Mouse (Mus musculus) embryonic facial prominence, embryonic 12.5 days (tissue): ENCODE data around the gene Ago4. TPM values are rescaled to one million over a fixed set of nuclear protein-coding genes. Genes with fewer than 3 reads are reported as not detected.
A peak's percentile ranks its signal among the peaks of the same experiment; 100 is the strongest.

ENCODE experiments used
- ATAC-seq: fragments of 200-750 bp; cut with Nextera tagmentation; 2 replicates; pipeline ENCODE4 v1.8.0; 2017; ENCODE audit not compliant: insufficient number of reproducible peaks, insufficient read depth, low FRiP score, low TSS enrichment
- H3K27ac ChIP-seq: fragments of 300-500 bp; sonication (generic); 2 replicates; pipeline ENCODE4 v1.5.1; 2016; ENCODE audit warnings: mild to moderate bottlenecking
- H3K27me3 ChIP-seq: fragments of 300-500 bp; sonication (generic); 2 replicates; pipeline ENCODE4 v1.6.1; 2016; ENCODE audit warnings: mild to moderate bottlenecking, moderate library complexity
- H3K36me3 ChIP-seq: fragments of 300-500 bp; sonication (generic); 2 replicates; pipeline ENCODE4 v1.6.1; 2016; ENCODE audit warnings: mild to moderate bottlenecking
- H3K4me1 ChIP-seq: fragments of 300-500 bp; sonication (generic); 2 replicates; pipeline ENCODE4 v1.6.1; 2016
- H3K4me2 ChIP-seq: fragments of 300-500 bp; sonication (generic); replicated peaks from 2 replicates; pipeline ENCODE4 v1.6.1; 2016; ENCODE audit warnings: mild to moderate bottlenecking, moderate library complexity
- H3K4me3 ChIP-seq: fragments of 300-500 bp; sonication (generic); 2 replicates; pipeline ENCODE4 v1.5.1; 2016; ENCODE audit warnings: mild to moderate bottlenecking
- H3K9ac ChIP-seq: fragments of 300-500 bp; sonication (generic); 2 replicates; pipeline ENCODE4 v1.6.1; 2016; ENCODE audit warnings: mild to moderate bottlenecking, moderate library complexity
- H3K9me3 ChIP-seq: fragments of 300-500 bp; sonication (generic); 2 replicates; pipeline ENCODE4 v1.6.1; 2016; ENCODE audit warnings: mild to moderate bottlenecking, moderate library complexity
- WGBS: fragments of 180-500 bp; shearing (Covaris S2); methylation state at CpG from one replicate; pipeline ENCODE4 v1.1.7; 2016; 5-methylcytosine and 5-hydroxymethylcytosine counted together
- polyA plus RNA-seq: library from polyadenylated mRNA; unstranded; fragments of >200 nt; fragmentation: Nextera tagmentation; extraction: Ambion mirVana; gene quantifications from 2 replicates; pipeline ENCODE4 v1.2.1, GENCODE M21; 2016

The Ago4 gene
- 3.2 and 4.1 TPM in 2 replicates for polyA plus RNA-seq

DNA sequence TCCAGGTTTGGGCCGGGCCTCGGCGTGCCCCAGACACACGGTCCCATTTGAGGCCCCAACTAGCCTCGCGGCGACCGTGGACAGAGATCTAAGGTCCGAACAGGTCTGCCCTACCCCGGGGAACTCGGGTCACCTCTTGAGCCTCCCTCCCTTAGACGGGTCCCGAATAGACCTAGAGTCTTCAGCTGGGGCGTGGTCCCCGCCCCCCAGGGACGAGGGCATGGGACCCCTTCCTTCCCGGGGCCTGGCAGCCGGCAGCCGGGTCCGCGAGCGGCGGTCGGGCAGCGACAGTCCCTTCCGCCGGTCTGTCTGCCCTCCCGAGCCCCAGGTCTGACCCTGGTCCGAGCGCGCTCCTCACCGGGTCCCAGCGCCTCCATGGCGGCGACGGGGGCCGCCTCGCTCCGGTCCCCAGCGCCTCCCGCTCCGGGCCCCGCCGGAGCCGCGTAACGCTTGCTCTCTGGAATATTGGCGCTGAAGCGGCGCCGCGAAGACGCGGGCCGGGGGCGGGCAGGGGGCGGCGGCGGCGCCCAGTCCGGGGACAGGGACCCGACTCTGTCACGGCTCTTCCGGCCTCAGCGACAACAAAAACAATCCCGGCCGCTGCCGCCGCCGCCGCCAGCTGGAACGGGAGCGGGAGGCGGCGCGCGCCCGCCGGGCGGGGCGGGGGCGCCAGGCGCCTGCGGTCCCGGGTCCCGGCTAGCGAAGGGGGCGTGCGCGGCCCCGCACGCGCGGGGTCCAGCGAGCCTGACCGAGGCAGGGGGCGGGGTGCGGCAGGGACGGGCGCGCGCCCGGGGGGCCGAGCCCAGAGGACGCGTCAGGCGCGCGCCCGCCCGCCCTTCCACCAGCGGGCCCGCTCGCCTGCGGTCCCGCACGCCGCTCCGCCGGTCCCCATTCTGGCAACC lies at the start of gene Ago4:
Ago4 (minus strand) TSS at position 646 of the 902 bp plus-strand sequence.
- Histone ChIP-seq H3K9ac (peak within 1 kb of the TSS; percentile 82), H3K36me3 (no peaks in the 10 kb centered on the region), H3K27ac (no peak within 1 kb of the TSS), H3K4me2 (peak within 1 kb of the TSS; percentile 85), H3K27me3 (0 out of 2 replicates have a peak, but pooled peaks cover 5% of the 10 kb centered on the region), H3K4me1 (no peaks in the 10 kb centered on the region), H3K4me3 (peak within 1 kb of the TSS; percentile 81), H3K9me3 (no peaks in the 10 kb centered on the region)
- ATAC-seq = peak; percentile 83
- under 1% methylated on average over 97 of the region's 120 CpGs for WGBS

DNA sequence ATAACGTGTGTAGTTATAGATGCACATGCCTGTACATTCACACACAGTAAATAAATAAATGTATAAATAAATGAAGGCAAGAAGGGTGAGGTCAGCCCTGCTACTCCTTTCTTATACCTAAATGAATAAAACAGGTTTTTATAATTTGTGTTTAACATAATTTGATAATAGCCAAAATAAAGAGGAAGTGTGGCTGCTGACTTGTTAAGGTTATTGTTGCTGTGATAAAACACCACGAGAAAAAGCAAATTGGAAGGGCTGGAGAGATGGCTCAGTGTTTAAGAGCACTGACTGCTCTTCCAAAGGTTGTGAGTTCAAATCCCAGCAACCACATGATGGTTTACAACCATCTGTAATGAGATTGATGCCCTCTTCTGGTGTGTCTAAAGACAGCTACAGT lies 45.8 kb upstream of the Ago4 start:
- Histone ChIP-seq H3K36me3 (peaks cover 83% of the 10 kb centered on the region), H3K9ac (no peak overlapping the region), H3K27me3 (no peaks in the 10 kb centered on the region), H3K4me3 (no peak overlapping the region), H3K9me3 (peaks cover 4% of the 10 kb centered on the region; the same call in 1 of the 2 replicates), H3K4me1 (no peaks in the 10 kb centered on the region), H3K4me2 (no peak overlapping the region), H3K27ac (no peak overlapping the region)
- no peak for ATAC-seq
- 89% methylated on average over 2 of the region's 2 CpGs for WGBS

DNA sequence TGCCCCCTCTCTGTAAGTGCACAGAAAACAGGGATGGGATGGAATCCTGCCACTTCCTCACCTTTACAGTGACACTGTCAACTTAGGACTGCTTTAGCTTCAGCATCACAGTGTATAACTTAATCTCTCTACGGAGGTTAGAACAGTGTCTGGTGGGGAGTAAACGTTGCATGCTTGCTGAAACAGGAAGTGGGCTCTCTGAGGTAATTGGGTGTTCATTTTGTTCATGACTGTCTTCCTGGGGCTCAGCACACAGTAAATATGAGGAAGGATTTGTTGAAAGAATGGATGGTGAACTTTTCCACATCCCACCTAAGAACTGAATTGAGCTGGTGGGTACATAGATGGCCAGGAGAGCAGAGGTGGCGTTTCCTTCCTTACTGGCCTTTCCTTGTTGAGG lies 44.6 kb upstream of the Ago4 start:
- H3K36me3 ChIP-seq = peaks cover 90% of the 10 kb centered on the region
- no peak overlapping the region for H3K27ac ChIP-seq
- WGBS = 97% methylated on average over 3 of the region's 3 CpGs
- H3K4me2 ChIP-seq = no peak overlapping the region
- no peak overlapping the region for H3K4me3 ChIP-seq
- no peak for ATAC-seq
- no peaks in the 10 kb centered on the region for H3K27me3 ChIP-seq
- H3K9ac ChIP-seq = no peak overlapping the region
- no peaks in the 10 kb centered on the region for H3K4me1 ChIP-seq
- H3K9me3 ChIP-seq = peaks cover 4% of the 10 kb centered on the region; the same call in 1 of the 2 replicates

DNA sequence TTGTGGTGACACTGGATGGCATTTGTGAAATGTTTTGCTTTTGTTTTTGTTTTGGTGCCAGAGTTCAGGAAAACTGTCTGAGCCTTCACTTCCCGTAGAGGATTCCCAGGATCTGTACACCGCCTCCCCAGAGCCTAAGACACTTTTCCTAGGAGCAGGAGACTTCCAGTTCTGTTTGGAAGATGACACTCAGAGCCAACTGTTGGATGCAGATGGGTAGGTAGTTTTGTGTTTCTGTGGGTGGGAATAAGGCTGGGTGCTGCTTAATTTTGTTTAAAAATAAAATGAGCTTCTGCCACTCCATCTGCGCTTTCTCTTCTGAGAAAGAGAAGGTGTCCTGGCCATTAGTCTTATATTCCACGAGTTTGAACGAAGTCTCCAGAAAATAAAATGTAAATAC lies 43.0 kb upstream of the Ago4 start:
- H3K9ac ChIP-seq = no peak overlapping the region
- no peak overlapping the region for H3K4me2 ChIP-seq
- peaks cover 4% of the 10 kb centered on the region; the same call in 1 of the 2 replicates for H3K9me3 ChIP-seq
- H3K4me1 ChIP-seq = no peaks in the 10 kb centered on the region
- no peak overlapping the region for H3K27ac ChIP-seq
- no peak overlapping the region for H3K4me3 ChIP-seq
- no peak for ATAC-seq
- H3K27me3 ChIP-seq = no peaks in the 10 kb centered on the region
- H3K36me3 ChIP-seq = peaks cover 98% of the 10 kb centered on the region
- WGBS = 94% methylated on average over 5 of the region's 5 CpGs

DNA sequence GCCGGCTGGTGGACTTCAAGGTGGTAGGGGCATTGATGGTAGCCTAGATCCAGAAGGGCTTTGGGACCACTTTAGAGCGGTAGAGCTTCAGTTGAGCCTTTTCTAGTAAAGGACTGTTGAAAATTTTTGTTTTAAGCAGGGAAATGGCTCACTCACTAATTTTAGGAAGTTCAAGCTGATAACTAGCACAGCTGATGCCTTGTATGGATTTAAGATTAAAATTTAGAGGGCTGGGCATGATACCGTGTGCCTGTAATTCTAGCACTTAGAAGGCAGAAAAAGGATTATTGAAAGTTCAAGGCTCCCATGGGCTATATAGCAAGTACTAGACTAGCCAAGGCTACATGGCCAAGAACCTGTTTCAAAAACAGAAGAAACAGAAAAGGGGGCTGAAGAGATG lies 36.5 kb upstream of the Ago4 start:
- no peak overlapping the region for H3K4me2 ChIP-seq
- H3K27me3 ChIP-seq = no peaks in the 10 kb centered on the region
- ATAC-seq = no peak
- WGBS = 92% methylated on average over 3 of the region's 3 CpGs
- peaks cover 73% of the 10 kb centered on the region for H3K36me3 ChIP-seq
- H3K4me3 ChIP-seq = no peak overlapping the region
- peaks cover 3% of the 10 kb centered on the region; the same call in 1 of the 2 replicates for H3K9me3 ChIP-seq
- H3K27ac ChIP-seq = no peak overlapping the region
- no peak overlapping the region for H3K9ac ChIP-seq
- no peaks in the 10 kb centered on the region for H3K4me1 ChIP-seq

DNA sequence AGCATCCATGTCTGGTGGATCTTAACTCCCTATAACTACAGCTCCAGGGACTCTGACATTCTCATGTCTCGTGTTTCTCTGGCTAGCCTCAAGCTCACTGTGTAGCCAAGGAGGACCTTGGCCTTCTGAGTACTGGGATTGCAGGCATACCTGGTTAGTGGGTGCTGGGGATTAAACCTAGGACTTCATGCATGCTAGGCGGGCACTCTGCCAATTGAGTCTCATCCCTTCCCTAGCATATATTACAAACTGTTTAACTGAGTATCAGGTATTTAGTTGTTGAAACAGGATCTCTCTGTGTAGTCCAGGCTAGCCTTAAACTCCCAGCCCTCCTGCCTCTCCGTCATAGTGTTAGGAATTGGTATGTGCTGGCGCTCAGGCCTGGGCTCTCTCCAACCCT lies 34.0 kb upstream of the Ago4 start:
- Histone ChIP-seq H3K4me3 (no peak overlapping the region), H3K27me3 (no peaks in the 10 kb centered on the region), H3K4me1 (no peaks in the 10 kb centered on the region), H3K36me3 (peaks cover 66% of the 10 kb centered on the region), H3K9me3 (no peaks in the 10 kb centered on the region), H3K4me2 (no peak overlapping the region), H3K27ac (no peak overlapping the region), H3K9ac (no peak overlapping the region)
- WGBS = 91% methylated on average over 4 of the region's 4 CpGs
- ATAC-seq = no peak

DNA sequence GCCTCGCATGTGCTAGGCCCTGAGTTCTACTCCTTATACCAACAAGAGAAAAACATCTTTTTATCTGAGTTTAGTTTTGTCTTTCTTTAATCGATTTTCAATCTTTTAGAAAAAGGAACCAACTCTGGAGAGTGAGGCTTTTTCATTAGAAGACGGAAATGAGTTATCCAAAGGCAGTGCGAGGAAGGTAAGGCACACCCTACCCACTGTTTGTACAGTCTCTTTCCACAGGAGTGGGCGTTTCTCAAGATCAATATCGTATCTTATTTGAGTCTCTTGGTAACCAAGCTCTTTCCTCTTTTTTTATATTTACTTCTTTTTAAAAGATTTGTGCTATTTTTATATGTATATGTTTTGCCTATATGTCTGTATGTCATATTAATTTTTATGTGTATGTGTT lies 30.5 kb upstream of the Ago4 start:
- H3K4me3 ChIP-seq = no peak overlapping the region
- no peaks in the 10 kb centered on the region for H3K4me1 ChIP-seq
- no peak for ATAC-seq
- no peak overlapping the region for H3K4me2 ChIP-seq
- H3K27me3 ChIP-seq = no peaks in the 10 kb centered on the region
- no peak overlapping the region for H3K9ac ChIP-seq
- peaks cover 69% of the 10 kb centered on the region for H3K36me3 ChIP-seq
- no peaks in the 10 kb centered on the region for H3K9me3 ChIP-seq
- H3K27ac ChIP-seq = no peak overlapping the region
- 88% methylated on average over 6 of the region's 6 CpGs for WGBS

DNA sequence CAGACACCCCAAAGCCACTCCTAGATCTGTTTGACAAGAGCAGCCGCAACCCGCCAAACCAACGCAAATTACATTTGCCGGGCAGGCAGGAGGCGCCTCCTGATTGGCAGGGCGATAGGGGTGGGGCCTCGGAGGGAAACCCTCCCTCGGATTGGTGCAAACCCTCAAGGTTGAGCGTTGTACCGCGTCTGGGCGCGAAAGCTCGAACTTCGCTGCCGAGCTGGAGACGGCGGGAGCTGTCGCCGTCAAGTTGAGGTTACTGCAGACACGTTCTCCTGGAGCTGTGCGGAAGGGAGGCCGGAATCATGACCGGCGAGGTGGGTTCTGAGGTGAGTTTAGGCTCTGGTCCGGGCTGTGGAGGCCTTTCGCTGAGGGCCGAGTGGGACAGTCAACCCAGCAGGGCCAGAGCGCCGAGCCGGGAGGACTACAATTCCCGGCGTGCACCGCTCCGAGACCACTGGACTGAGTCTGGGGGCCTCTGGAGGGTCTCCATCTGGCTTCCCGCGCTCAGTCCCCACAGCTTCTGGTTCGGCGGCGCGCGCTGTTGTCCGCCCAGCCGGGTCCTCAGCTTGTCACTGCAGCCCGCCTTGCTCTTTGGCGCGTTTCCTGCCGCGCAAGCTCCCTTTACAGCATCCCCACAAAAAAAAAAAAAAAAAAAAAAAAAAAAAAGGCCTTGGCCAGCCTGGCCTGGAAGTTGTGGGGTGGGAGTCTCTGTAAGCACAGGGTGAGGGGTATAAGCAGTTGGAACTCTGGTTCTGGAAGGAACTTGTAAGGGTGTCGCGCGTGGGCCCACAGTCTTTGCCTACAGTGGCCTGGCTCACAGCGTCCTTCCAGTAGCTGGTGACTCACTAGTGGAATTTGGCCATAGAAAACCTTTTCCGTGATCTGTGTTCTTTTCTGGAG lies 23.8 kb upstream of the Ago4 start, which contains the start of gene Clspn:
Clspn (plus strand) TSS at position 127 of the 903 bp plus-strand sequence.
- H3K36me3 ChIP-seq = peaks cover 16% of the 10 kb centered on the region
- peak within 1 kb of the TSS; percentile 67 for H3K4me3 ChIP-seq
- H3K9ac ChIP-seq = peak within 1 kb of the TSS; percentile 66
- H3K4me1 ChIP-seq = 0 out of 2 replicates have a peak, but pooled peaks cover 4% of the 10 kb centered on the region
- peak; percentile 95 for ATAC-seq
- H3K4me2 ChIP-seq = peak within 1 kb of the TSS; percentile 64
- WGBS = 1% methylated on average over 54 of the region's 54 CpGs
- no peaks in the 10 kb centered on the region for H3K9me3 ChIP-seq
- no peaks in the 10 kb centered on the region; the same call in 1 of the 2 replicates for H3K27me3 ChIP-seq
- H3K27ac ChIP-seq = peak within 1 kb of the TSS; percentile 80

DNA sequence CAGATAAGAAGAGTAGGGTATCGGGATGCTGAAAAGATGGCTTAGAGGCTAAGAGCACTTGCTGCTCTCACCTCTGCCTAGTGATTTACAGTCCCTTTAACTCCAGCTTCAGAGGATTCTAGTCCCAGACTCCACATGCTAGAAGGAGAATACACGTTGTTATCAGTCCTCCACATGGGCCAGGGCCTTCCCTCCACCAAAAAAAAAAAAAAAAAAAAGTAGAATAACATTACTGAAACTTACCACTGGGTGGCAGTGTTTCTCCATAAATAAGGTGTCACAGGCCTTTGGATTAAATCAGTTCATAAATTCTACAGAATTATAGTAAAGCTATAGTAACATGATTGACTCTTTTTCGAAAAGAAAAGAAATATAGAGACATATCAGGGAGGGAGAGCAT lies 21.2 kb upstream of the Ago4 start:
- no peak for ATAC-seq
- WGBS = 35% methylated on average over 3 of the region's 3 CpGs
- Histone ChIP-seq H3K27me3 (no peaks in the 10 kb centered on the region; the same call in 1 of the 2 replicates), H3K4me3 (no peak overlapping the region), H3K9ac (no peak overlapping the region), H3K36me3 (no peaks in the 10 kb centered on the region), H3K4me2 (no peak overlapping the region), H3K9me3 (no peaks in the 10 kb centered on the region), H3K4me1 (0 out of 2 replicates have a peak, but pooled peaks cover 4% of the 10 kb centered on the region), H3K27ac (no peak overlapping the region)

DNA sequence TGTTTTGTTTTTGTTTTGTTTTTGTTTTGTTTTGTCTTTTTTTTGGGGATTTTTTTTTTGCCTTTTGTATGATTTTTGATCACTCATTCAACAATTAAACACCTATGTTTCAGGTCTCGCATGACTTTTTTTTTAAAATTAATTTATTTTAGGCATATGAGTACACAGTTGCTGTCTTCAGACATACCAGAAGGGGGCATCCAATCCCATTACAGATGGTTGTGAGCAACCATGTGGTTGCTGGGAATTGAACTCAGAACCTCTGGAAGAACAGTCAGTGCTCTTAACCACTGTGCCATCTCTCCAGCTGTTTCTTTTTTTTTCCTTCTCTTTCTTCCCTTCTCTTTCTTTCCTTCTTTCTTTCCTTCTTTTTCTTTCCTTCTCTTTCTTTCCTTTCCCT lies 20.4 kb upstream of the Ago4 start:
- Histone ChIP-seq H3K9ac (no peak overlapping the region), H3K36me3 (no peaks in the 10 kb centered on the region), H3K27me3 (no peaks in the 10 kb centered on the region; the same call in 1 of the 2 replicates), H3K9me3 (no peaks in the 10 kb centered on the region), H3K27ac (no peak overlapping the region), H3K4me1 (0 out of 2 replicates have a peak, but pooled peaks cover 4% of the 10 kb centered on the region), H3K4me3 (no peak overlapping the region), H3K4me2 (no peak overlapping the region)
- ATAC-seq = no peak
- WGBS = 79% methylated on average over 1 of the region's 1 CpGs

DNA sequence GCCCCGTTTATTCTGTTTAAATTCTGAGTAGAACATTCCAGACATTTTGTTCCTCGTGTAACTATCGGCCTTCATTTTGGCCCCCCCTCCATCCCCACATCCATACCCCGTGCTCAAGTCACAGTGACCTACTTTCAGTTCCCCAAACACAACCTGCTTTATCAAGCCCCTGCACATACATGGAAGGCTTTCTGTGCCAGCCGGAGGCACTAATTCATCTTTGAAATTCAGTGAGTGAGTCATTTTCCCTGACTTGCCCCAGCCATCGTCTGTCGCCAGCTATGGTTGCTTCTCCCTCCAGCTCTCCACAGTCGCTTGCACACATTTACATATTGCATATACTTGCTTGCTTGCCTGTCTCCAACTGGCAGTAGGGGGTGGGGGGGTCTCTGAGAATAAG lies 19.8 kb upstream of the Ago4 start:
- Histone ChIP-seq H3K27ac (no peak overlapping the region), H3K4me1 (0 out of 2 replicates have a peak, but pooled peaks cover 4% of the 10 kb centered on the region), H3K27me3 (no peaks in the 10 kb centered on the region; the same call in 1 of the 2 replicates), H3K4me3 (no peak overlapping the region), H3K9ac (no peak overlapping the region), H3K9me3 (no peaks in the 10 kb centered on the region), H3K4me2 (no peak overlapping the region), H3K36me3 (no peaks in the 10 kb centered on the region)
- 73% methylated on average over 8 of the region's 8 CpGs for WGBS
- no peak for ATAC-seq
